Mouse (Mus musculus) heart, adult 9 months (tissue): ENCODE results near the gene Crk.

Experiments
- DNase-seq, 2 experiments: peaks; one replicate each; pipeline ENCODE4 v3.0.0; 2022; ENCODE audit warnings: low spot score in 2 of 2

Gene Crk

GRCm38 (mm10) chr11:75737806-75738476 lies 58.9 kb downstream of the Crk start:
- no peak for DNase-seq

GRCm38 (mm10) chr11:75738477-75738821 lies 59.4 kb downstream of the Crk start:
- no peak for DNase-seq

- no peak for DNase-seq
Measured at GRCm38 (mm10) chr11:75740204-75740603, 61.1 kb downstream of the Crk start.

- no peak for DNase-seq
Measured at GRCm38 (mm10) chr11:75741615-75742014, 62.6 kb downstream of the Crk start.

- no peak for DNase-seq
Measured at GRCm38 (mm10) chr11:75744761-75745160, 65.7 kb downstream of the Crk start.

- DNase-seq, result no peak
Measured at GRCm38 (mm10) chr11:75750537-75750936, 71.5 kb downstream of the Crk start.

GRCm38 (mm10) chr11:75751082-75751481 lies 72.0 kb downstream of the Crk start:
- no peak for DNase-seq
